8 mouse cellular contexts compared by ENCODE assay signal in the genomic region with DNA sequence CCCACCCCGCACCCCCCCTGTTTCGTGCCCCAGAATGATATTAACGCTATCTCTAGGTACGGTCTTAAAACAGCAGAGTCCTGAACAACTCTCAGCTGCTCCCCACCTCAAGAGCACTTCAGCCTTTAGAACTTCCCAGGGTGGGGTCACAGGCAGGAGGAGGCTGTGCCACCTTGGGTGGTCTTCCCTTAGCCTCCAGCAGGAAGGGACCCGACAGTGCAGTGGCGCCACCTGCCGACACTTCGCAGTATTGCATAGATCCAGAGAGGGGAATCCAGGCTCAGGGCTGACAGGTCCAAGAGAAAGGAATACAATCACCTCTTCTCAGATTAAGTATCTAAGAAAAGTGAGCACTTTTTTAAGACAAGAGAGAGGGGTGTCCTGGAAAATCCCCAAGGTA. TPM values are rescaled to one million over a fixed set of nuclear protein-coding genes. Genes with fewer than 3 reads are reported as not detected.
DNase-seq lines count a peak whose midpoint lies in the region; ATAC-seq and TF ChIP-seq lines count a peak whose summit lies in the region.
"Had no signal": no experiment of that assay in that cellular context is flagged by ENCODE, and none has a peak within 500 bp of the region (broad histone marks: within the 10 kb centered on the region; RNA-seq: fewer than 3 reads in every experiment).

No protein-coding gene starts in this region.

- TF ChIP-seq CTCF in Patski (IDR thresholded peaks at IDR 0.05) = peak; percentile 94
- peak; percentile 88 for TF ChIP-seq CTCF in spleen, adult 2 months (IDR thresholded peaks at IDR 0.05; ENCODE audit: extremely low read depth, insufficient read depth, insufficient read length, insufficient replicate concordance)

- no peak for DNase-seq in Patski (ENCODE audit: low read depth, low spot score)
- peak; percentile 83 to 90 for DNase-seq in cerebellum, adult 18-20 months
- DNase-seq in frontal cortex, postnatal 36 days (ENCODE audit: low spot score in 2 of 2) = peak; percentile 85 to 88
- DNase-seq in intestine, embryonic 14.5 days (ENCODE audit: low spot score) = peak; percentile 99
- DNase-seq in left cerebral cortex, postnatal 14 days (ENCODE audit: low spot score in 2 of 2) = peak; percentile 84 to 93
- DNase-seq in spleen, adult 2 months (ENCODE audit: low read depth in 1 of 2, low spot score in 2 of 2) = peak in 1 of 2 experiments; percentile 60

- no peak overlapping the region for H3K9ac ChIP-seq in intestine, embryonic 14.5 days (ENCODE audit: low read length)
- H3K9ac ChIP-seq in midbrain, embryonic 13.5 days (replicated peaks) = no peak overlapping the region
- H3K9ac ChIP-seq: neural tube, embryonic 12.5 days had no signal

- no peaks in the 10 kb centered on the region for H3K9me3 ChIP-seq in intestine, embryonic 14.5 days (ENCODE audit: control insufficient read depth, low read length)
- no peaks in the 10 kb centered on the region for H3K9me3 ChIP-seq in midbrain, embryonic 13.5 days
- H3K9me3 ChIP-seq: neural tube, embryonic 12.5 days had no signal

- POLR2A ChIA-PET in Patski (lab: Charles Lee) = interaction anchor here (1.2 to 1.7 kb wide), 2 partner anchors 65 to 70 kb away, joined by 4 to 6 read pairs; no protein-coding TSS in a partner anchor

- no peak overlapping the region for H3K27ac ChIP-seq in intestine, embryonic 14.5 days (ENCODE audit: low read depth)
- no peak overlapping the region for H3K27ac ChIP-seq in midbrain, embryonic 13.5 days
- no peak overlapping the region for H3K27ac ChIP-seq in spleen, adult 2 months (ENCODE audit: insufficient read depth, low read length)
- H3K27ac ChIP-seq: neural tube, embryonic 12.5 days had no signal

- peaks cover 8% of the 10 kb centered on the region; the same call in 1 of the 2 replicates for H3K4me1 ChIP-seq in intestine, embryonic 14.5 days (replicated peaks; ENCODE audit: control insufficient read depth, insufficient read depth, low read length)
- H3K4me1 ChIP-seq in midbrain, embryonic 13.5 days (replicated peaks) = 0 out of 2 replicates have a peak, but pooled peaks cover 5% of the 10 kb centered on the region
- H3K4me1 ChIP-seq in spleen, adult 2 months (ENCODE audit: control insufficient read depth, insufficient read depth, insufficient read length) = no peaks in the 10 kb centered on the region; the same call in 1 of the 2 replicates

- intact Hi-C loops in left cerebral cortex, postnatal 14 days (cut with DNase I) = loop anchor here (1.0 to 10.0 kb wide), 3 partner anchors 66 to 175 kb away; no protein-coding TSS in a partner anchor

- no peaks in the 10 kb centered on the region for H3K27me3 ChIP-seq in Patski
- no peaks in the 10 kb centered on the region for H3K27me3 ChIP-seq in intestine, embryonic 14.5 days (replicated peaks; ENCODE audit: control insufficient read depth, insufficient read depth, low read length)
- peaks cover 20% of the 10 kb centered on the region for H3K27me3 ChIP-seq in midbrain, embryonic 13.5 days
- no peaks in the 10 kb centered on the region for H3K27me3 ChIP-seq in spleen, adult 2 months (ENCODE audit: control insufficient read depth, insufficient read depth, low read length)
- H3K27me3 ChIP-seq: neural tube, embryonic 12.5 days had no signal

- TF ChIP-seq POLR2A in spleen, adult 2 months (IDR thresholded peaks at IDR 0.05; ENCODE audit: low read depth, low read length) = no peak

- in situ Hi-C loops in Patski (cut with MboI; ENCODE audit: low pct_unique_long_range_greater_than_20kb) = loop anchor here (5.0 kb wide), 2 partner anchors 67 to 177 kb away; no protein-coding TSS in a partner anchor

- H3K36me3 ChIP-seq in intestine, embryonic 14.5 days (ENCODE audit: control insufficient read depth, insufficient read depth, low read length) = no peaks in the 10 kb centered on the region
- no peaks in the 10 kb centered on the region for H3K36me3 ChIP-seq in midbrain, embryonic 13.5 days
- H3K36me3 ChIP-seq in spleen, adult 2 months (ENCODE audit: control insufficient read depth, insufficient read depth, low read length) = no peaks in the 10 kb centered on the region
- H3K36me3 ChIP-seq: neural tube, embryonic 12.5 days had no signal

- CTCF ChIA-PET in Patski (lab: Charles Lee) = interaction anchor here (0.8 to 7.6 kb wide), 16 partner anchors 11 to 233 kb away, joined by 3 to 110 read pairs (median 7); a partner anchor contains a TSS

- no peak for ATAC-seq in Patski
- no peak; the same call in 1 of the 2 replicates for ATAC-seq in intestine, embryonic 14.5 days (replicated peaks; ENCODE audit: low FRiP score, low TSS enrichment, low read depth)
- peak; percentile 43; the same call in 1 of the 2 replicates for ATAC-seq in midbrain, embryonic 13.5 days

- H3K4me3 ChIP-seq in intestine, embryonic 14.5 days (ENCODE audit: low read depth, low read length) = no peak overlapping the region
- no peak overlapping the region for H3K4me3 ChIP-seq in midbrain, embryonic 13.5 days (replicated peaks)
- H3K4me3 ChIP-seq in spleen, adult 2 months (ENCODE audit: extremely low read depth, insufficient read depth, insufficient read length) = no peak overlapping the region
- H3K4me3 ChIP-seq: neural tube, embryonic 12.5 days had no signal

- peak overlapping the region; percentile 17; the same call in 1 of the 2 replicates for H3K4me2 ChIP-seq in intestine, embryonic 14.5 days (ENCODE audit: low read length)
- 0 out of 2 replicates have a peak overlapping the region, but pooled peaks have one; percentile 6 for H3K4me2 ChIP-seq in midbrain, embryonic 13.5 days (replicated peaks)
- H3K4me2 ChIP-seq: neural tube, embryonic 12.5 days had no signal

- 9% methylated on average over 8 of the region's 8 CpGs for WGBS in intestine, embryonic 14.5 days
- WGBS in midbrain, embryonic 13.5 days = 16% methylated on average over 8 of the region's 8 CpGs
- 45% methylated on average over 8 of the region's 8 CpGs for WGBS in spleen, adult 2 months

RNA-seq across cellular contexts. Expression of a gene that starts 51.1 kb away (rescaled TPM):
- 11.6 TPM for polyA plus RNA-seq in Patski (2021)
- polyA plus RNA-seq in intestine, embryonic 14.5 days (2014; fragmentation: Nextera tagmentation; extraction: Ambion mirVana) = 15.9 and 17.3 TPM in 2 replicates
- 10 to 100 TPM; 10.4 to 10.9 TPM for total RNA-seq in left cerebral cortex, postnatal 14 days (2021)
- 3.1 and 4.1 TPM in 2 replicates for polyA plus RNA-seq in midbrain, embryonic 13.5 days (2015; fragmentation: Nextera tagmentation; extraction: Ambion mirVana)
- 6.4 and 7.6 TPM in 2 replicates for polyA plus RNA-seq in spleen, adult 2 months (2012; rRNA removed)
